Mouse (Mus musculus) splenic B cell, adult 2 months (primary cell): ENCODE measurements around the gene Chp2.
A peak's percentile ranks its signal among the peaks of the same experiment; 100 is the strongest.

Source experiments
- DNase-seq: peaks from one replicate; pipeline ENCODE4 v3.0.0-alpha.2; 2011; ENCODE audit warnings: low read depth, low spot score
- H3K27me3 ChIP-seq: 2 replicates; pipeline ENCODE4 v1.6.1; 2012; ENCODE audit warnings: mild to moderate bottlenecking, low read length, moderate library complexity, mixed read lengths; ENCODE audit not compliant: control insufficient read depth, poor library complexity, insufficient read depth, severe bottlenecking
- H3K36me3 ChIP-seq: 2 replicates; pipeline ENCODE4 v1.6.1; 2012; ENCODE audit warnings: mild to moderate bottlenecking, low read length, moderate library complexity, mixed read lengths; ENCODE audit not compliant: control insufficient read depth, poor library complexity, insufficient read depth, severe bottlenecking

Gene Chp2

DNA sequence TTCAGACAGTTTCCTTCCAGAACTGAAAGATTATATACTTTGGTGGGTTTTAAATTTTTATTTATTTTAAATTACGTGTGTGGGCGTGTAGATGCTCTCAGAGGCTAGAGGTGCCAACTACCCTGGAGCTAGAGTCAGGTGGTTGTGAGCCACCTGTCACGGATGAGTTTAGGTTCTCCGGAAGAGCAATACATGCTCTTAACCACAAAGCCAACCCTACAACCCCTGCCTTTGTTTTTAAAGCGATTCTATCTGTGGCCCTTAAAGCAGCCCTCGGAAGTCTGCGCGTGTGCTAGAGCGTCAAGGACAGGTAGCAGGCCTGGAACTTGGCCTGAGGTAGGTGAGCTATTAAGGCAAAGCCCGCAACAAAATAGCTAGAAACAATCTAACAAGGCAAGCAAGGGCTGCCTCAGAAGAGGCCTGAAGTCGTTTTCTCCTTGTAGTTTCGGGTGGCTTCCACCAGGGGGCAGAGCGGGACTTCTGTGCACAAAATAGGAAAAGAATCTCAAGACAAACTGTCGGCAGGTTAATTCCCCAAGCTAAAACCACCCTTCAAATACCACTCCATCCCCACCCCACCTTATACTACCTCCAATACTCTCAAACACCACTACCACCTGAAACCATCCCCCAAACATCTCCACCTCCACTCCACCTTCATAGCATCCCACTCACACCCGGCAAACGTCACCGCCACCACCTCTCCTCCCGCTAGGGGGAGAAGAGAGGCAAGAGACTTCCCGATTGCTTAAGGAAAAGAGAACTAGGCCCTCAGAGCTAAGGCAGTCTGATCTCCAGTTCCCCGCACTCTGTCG lies 32.1 kb downstream of the Chp2 start:
- Histone ChIP-seq H3K27me3 (no peaks in the 10 kb centered on the region), H3K36me3 (no peaks in the 10 kb centered on the region)
- peak; percentile 88 for DNase-seq

GRCm38 (mm10) chr7:122256722-122257121 lies 37.4 kb downstream of the Chp2 start:
- DNase-seq: no peak
- Histone ChIP-seq H3K36me3 (no peaks in the 10 kb centered on the region), H3K27me3 (no peaks in the 10 kb centered on the region)

DNA sequence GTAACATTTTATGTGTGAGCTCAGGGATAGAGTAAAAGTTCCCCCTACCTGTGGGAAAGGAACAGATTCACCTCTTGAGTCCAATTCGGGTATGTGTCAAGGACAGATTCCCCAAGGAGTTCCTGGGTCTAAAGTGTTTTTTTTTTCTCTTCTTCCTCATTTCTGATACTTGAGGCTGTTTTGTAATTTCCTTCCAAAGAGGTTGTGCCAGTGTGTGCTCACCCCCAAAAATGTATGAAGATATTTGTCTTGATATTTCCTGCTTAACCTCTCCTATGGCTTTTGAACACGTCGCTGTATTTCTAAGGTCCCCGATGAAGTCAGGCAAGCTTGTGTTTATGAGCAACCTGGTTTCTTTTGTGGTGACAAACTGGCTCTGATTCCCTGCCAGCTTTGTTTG lies 39.2 kb downstream of the Chp2 start:
- peak; percentile 25 for DNase-seq
- H3K27me3 ChIP-seq: no peaks in the 10 kb centered on the region
- no peaks in the 10 kb centered on the region for H3K36me3 ChIP-seq

DNA sequence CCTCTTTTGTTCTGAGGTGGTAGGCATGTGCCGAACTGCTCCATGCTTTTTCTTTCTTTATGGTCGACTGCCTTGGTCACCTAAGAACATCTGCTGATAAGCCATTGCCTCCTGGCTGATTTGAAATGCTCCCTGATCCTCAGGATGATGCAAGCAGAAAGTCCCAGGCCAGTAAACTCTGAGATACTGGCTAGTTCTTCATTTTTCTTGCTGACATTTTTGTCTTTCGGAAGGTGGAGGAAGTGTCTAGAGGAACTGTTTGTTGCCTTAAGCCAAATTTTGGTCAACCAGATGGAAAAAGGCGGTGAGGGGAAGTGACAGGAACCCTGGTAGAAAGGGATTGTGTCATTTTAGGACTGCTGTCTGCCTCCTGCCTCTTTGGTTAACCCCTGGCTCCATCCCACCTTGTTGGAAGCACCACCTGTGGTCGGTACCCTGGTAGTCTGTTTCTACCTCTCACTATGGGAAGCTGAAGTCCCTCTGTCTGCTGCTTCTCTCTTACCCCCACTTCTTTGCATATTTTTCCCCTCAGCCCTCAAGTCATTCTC lies 40.8 kb downstream of the Chp2 start:
- no peaks in the 10 kb centered on the region for H3K27me3 ChIP-seq
- H3K36me3 ChIP-seq: no peaks in the 10 kb centered on the region
- DNase-seq: peak; percentile 62

DNA sequence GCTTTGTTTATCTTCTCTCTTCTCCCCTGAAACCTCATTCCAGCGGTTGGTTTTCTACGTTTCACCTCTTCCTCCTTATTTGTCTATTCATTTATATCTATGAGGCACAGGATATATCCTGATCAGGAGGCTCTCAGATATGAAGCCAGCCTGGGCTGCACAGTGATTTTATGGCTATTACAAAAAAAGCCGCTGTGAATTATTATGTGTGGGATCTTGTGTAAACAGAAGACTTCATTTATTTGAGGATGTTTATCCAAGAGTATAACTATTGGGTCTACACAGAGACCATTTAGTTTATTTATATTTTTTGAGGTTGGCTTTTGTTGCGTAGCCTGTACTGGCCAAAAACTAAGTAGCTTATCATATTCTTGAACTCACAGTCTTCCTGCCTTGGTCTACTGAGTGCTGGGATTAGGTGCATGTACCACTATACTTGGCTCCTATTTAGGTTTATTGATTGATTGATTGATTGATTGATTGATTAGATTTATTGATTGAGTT lies 49.7 kb downstream of the Chp2 start:
- no peak for DNase-seq
- Histone ChIP-seq H3K27me3 (no peaks in the 10 kb centered on the region), H3K36me3 (no peaks in the 10 kb centered on the region)

- peak; percentile 47 for DNase-seq
- H3K27me3 ChIP-seq: no peaks in the 10 kb centered on the region
- no peaks in the 10 kb centered on the region for H3K36me3 ChIP-seq
Observed at GRCm38 (mm10) chr7:122272334-122272733, 53.0 kb downstream of the Chp2 start.
